Mouse (Mus musculus) MEL (cell line): ENCODE results near the gene Il4ra. TPM values are rescaled to one million over a fixed set of nuclear protein-coding genes. Genes with fewer than 3 reads are reported as not detected.

Experiments
- DNase-seq: peaks from one replicate; pipeline ENCODE4 v3.0.0; 2011; ENCODE audit warnings: low read depth, low spot score
- H3K27ac ChIP-seq: 2 replicates; pipeline ENCODE4 v1.5.1; 2012; ENCODE audit warnings: low read depth, mild to moderate bottlenecking, control low read depth, low read length, moderate library complexity; ENCODE audit not compliant: control insufficient read depth
- H3K27me3 ChIP-seq, 2 experiments: fragments of 150-350 bp in 1 of 2; sonication (generic) in 1 of 2; 2 replicates each; pipeline ENCODE4 v1.6.1; 2012; ENCODE audit warnings: low read length in 2 of 2, mild to moderate bottlenecking in 2 of 2, improper control_type of control experiment in 1 of 2, moderate library complexity in 1 of 2; ENCODE audit not compliant: insufficient read depth in 2 of 2, control insufficient read depth in 1 of 2
- H3K36me3 ChIP-seq, 2 experiments: 2 replicates each; pipeline ENCODE4 v1.6.1; 2012 to 2014; ENCODE audit warnings: low read length in 2 of 2, improper control_type of control experiment in 1 of 2, inconsistent platforms in 1 of 2, mild to moderate bottlenecking in 1 of 2; ENCODE audit not compliant: insufficient read depth in 2 of 2, control insufficient read depth in 1 of 2
- H3K4me1 ChIP-seq, 2 experiments: fragments of 150-350 bp in 1 of 2; sonication (generic) in 1 of 2; 2 replicates each; pipeline ENCODE4 v1.6.1; 2012; ENCODE audit warnings: low read length in 2 of 2, improper control_type of control experiment in 1 of 2, mild to moderate bottlenecking in 1 of 2; ENCODE audit not compliant: insufficient read depth in 2 of 2, control insufficient read depth in 1 of 2
- H3K4me3 ChIP-seq, 2 experiments: fragments of 150-350 bp in 1 of 2; sonication (generic) in 1 of 2; 2 replicates each; pipeline ENCODE4 v1.5.1; 2012; ENCODE audit warnings: low read depth in 2 of 2, low read length in 2 of 2, mild to moderate bottlenecking in 2 of 2, moderate library complexity in 2 of 2, control low read depth in 1 of 2, improper control_type of control experiment in 1 of 2; ENCODE audit not compliant: control insufficient read depth in 1 of 2, insufficient read depth in 1 of 2
- H3K79me2 ChIP-seq: 2 replicates; pipeline ENCODE4 v1.6.1; 2012; ENCODE audit warnings: mild to moderate bottlenecking, low read length, moderate library complexity; ENCODE audit not compliant: control insufficient read depth, poor library complexity, insufficient read depth
- H3K9ac ChIP-seq: 2 replicates; pipeline ENCODE4 v1.6.1; 2012; ENCODE audit warnings: low read depth, mild to moderate bottlenecking, control low read depth, low read length, moderate library complexity; ENCODE audit not compliant: control insufficient read depth, poor library complexity, severe bottlenecking
- H3K9me3 ChIP-seq: fragments of 150-350 bp; sonication (generic); replicated peaks from 2 replicates; pipeline ENCODE4 v1.6.1; 2012; ENCODE audit warnings: mild to moderate bottlenecking, low read length, improper control_type of control experiment, moderate library complexity; ENCODE audit not compliant: insufficient read depth
- BHLHE40 ChIP-seq: IDR thresholded peaks from 2 replicates; pipeline ENCODE4 v1.6.1; 2012; ENCODE audit warnings: low read depth, mild to moderate bottlenecking, inconsistent platforms, low read length, improper control_type of control experiment, borderline replicate concordance
- CHD2 ChIP-seq: IDR thresholded peaks from 2 replicates; pipeline ENCODE4 v1.6.1; 2011; ENCODE audit warnings: low read length, improper control_type of control experiment
- EP300 ChIP-seq, 2 experiments: IDR thresholded peaks; 2 replicates each; pipeline ENCODE4 v1.6.1; 2011; ENCODE audit warnings: improper control_type of control experiment in 2 of 2, low read length in 2 of 2, low read depth in 1 of 2, mild to moderate bottlenecking in 1 of 2
- ETS1 ChIP-seq: IDR thresholded peaks from 2 replicates; pipeline ENCODE4 v1.6.1; 2012; ENCODE audit warnings: low read depth, mild to moderate bottlenecking, inconsistent platforms, low read length, improper control_type of control experiment, moderate library complexity
- GATA1 ChIP-seq: IDR thresholded peaks from 2 replicates; pipeline ENCODE4 v1.6.1; 2011; ENCODE audit warnings: low read depth, low read length, improper control_type of control experiment
- HCFC1 ChIP-seq: IDR thresholded peaks from 2 replicates; pipeline ENCODE4 v1.6.1; 2012; ENCODE audit warnings: low read depth, mild to moderate bottlenecking, inconsistent platforms, low read length, improper control_type of control experiment, moderate library complexity
- MAX ChIP-seq: IDR thresholded peaks from 2 replicates; pipeline ENCODE4 v1.6.1; 2011; ENCODE audit warnings: low read length, improper control_type of control experiment
- MEF2A ChIP-seq: IDR thresholded peaks from 2 replicates; pipeline ENCODE4 v1.6.1; 2014; ENCODE audit warnings: low read depth, mild to moderate bottlenecking, inconsistent platforms, low read length, improper control_type of control experiment; ENCODE audit not compliant: poor library complexity, insufficient replicate concordance, severe bottlenecking; ENCODE audit errors: extremely low read depth
- MXI1 ChIP-seq: IDR thresholded peaks from 2 replicates; pipeline ENCODE4 v1.6.1; 2011; ENCODE audit warnings: mild to moderate bottlenecking, low read depth, low read length, improper control_type of control experiment
- MYB ChIP-seq: IDR thresholded peaks from 2 replicates; pipeline ENCODE4 v1.6.1; 2011; ENCODE audit warnings: mild to moderate bottlenecking, low read depth, low read length, improper control_type of control experiment
- MYC ChIP-seq: IDR thresholded peaks from 2 replicates; pipeline ENCODE4 v1.6.1; 2011; ENCODE audit warnings: low read depth, mild to moderate bottlenecking, low read length, improper control_type of control experiment, moderate library complexity
- NELFE ChIP-seq: IDR thresholded peaks from 2 replicates; pipeline ENCODE4 v1.6.1; 2011; ENCODE audit warnings: low read depth, low read length, improper control_type of control experiment
- NRF1 ChIP-seq: IDR thresholded peaks from 2 replicates; pipeline ENCODE4 v1.6.1; 2014; ENCODE audit warnings: low read depth, mild to moderate bottlenecking, inconsistent platforms, low read length, improper control_type of control experiment, moderate library complexity; ENCODE audit not compliant: poor library complexity, insufficient read depth, severe bottlenecking
- POLR2AphosphoS2 ChIP-seq: IDR thresholded peaks from 2 replicates; pipeline ENCODE4 v1.6.1; 2011; ENCODE audit warnings: low read length, improper control_type of control experiment
- POLR2AphosphoS5 ChIP-seq: IDR thresholded peaks from 2 replicates; pipeline ENCODE4 v1.6.1; 2012; ENCODE audit warnings: low read depth, borderline replicate concordance, mild to moderate bottlenecking, inconsistent platforms, low read length, moderate library complexity, mixed read lengths
- RAD21 ChIP-seq: IDR thresholded peaks from 2 replicates; pipeline ENCODE4 v1.6.1; 2011; ENCODE audit warnings: mild to moderate bottlenecking, low read depth, low read length, improper control_type of control experiment
- RCOR1 ChIP-seq: IDR thresholded peaks from 2 replicates; pipeline ENCODE4 v1.6.1; 2012; ENCODE audit warnings: low read depth, mild to moderate bottlenecking, inconsistent platforms, low read length, improper control_type of control experiment
- SIN3A ChIP-seq: IDR thresholded peaks from 2 replicates; pipeline ENCODE4 v1.6.1; 2012; ENCODE audit warnings: low read length, improper control_type of control experiment, inconsistent platforms
- SMC3 ChIP-seq: IDR thresholded peaks from 2 replicates; pipeline ENCODE4 v1.6.1; 2011; ENCODE audit warnings: low read depth, low read length, improper control_type of control experiment
- TBP ChIP-seq: IDR thresholded peaks from 2 replicates; pipeline ENCODE4 v1.8.0; 2011; ENCODE audit warnings: low read depth, low read length, improper control_type of control experiment
- TCF12 ChIP-seq: IDR thresholded peaks from 2 replicates; pipeline ENCODE4 v1.6.1; 2014; ENCODE audit warnings: low read depth, mild to moderate bottlenecking, inconsistent platforms, low read length, improper control_type of control experiment, moderate library complexity
- UBTF ChIP-seq: IDR thresholded peaks from 2 replicates; pipeline ENCODE4 v1.6.1; 2012; ENCODE audit warnings: low read depth, mild to moderate bottlenecking, inconsistent platforms, low read length, improper control_type of control experiment, moderate library complexity, borderline replicate concordance; ENCODE audit not compliant: insufficient read depth
- USF2 ChIP-seq, 2 experiments: IDR thresholded peaks; 2 replicates each; pipeline ENCODE4 v1.6.1; 2011 to 2012; ENCODE audit warnings: improper control_type of control experiment in 2 of 2, low read length in 2 of 2, borderline replicate concordance in 1 of 2, inconsistent platforms in 1 of 2, low read depth in 1 of 2, mild to moderate bottlenecking in 1 of 2; ENCODE audit not compliant: insufficient read depth in 1 of 2
- ZNF384 ChIP-seq: IDR thresholded peaks from 2 replicates; pipeline ENCODE4 v1.6.1; 2012; ENCODE audit warnings: low read depth, mild to moderate bottlenecking, inconsistent platforms, low read length, improper control_type of control experiment
- polyA plus RNA-seq, 2 experiments: library from polyadenylated mRNA; stranded (reverse) in 1 of 2; unstranded in 1 of 2; fragments of >175 nt in 1 of 2; fragments of >200 nt in 1 of 2; gene quantifications; 2 replicates each; pipeline versions ENCODE4 v1.2.1 to v1.2.4; 2012; ENCODE audit warnings: low replicate concordance in 2 of 2, low read depth in 1 of 2; ENCODE audit not compliant: insufficient read length in 2 of 2, insufficient read depth in 1 of 2, missing spikeins in 1 of 2
- total RNA-seq: library from RNA; depleted of rRNA; stranded (reverse); fragments of 300-350 nt; gene quantifications from 2 replicates; pipeline ENCODE4 v1.2.3, GENCODE M21; 2012

Gene Il4ra
- total and polyA plus RNA-seq, 3 experiments: 3.6 to 5.0 TPM; not detected in 1

DNA sequence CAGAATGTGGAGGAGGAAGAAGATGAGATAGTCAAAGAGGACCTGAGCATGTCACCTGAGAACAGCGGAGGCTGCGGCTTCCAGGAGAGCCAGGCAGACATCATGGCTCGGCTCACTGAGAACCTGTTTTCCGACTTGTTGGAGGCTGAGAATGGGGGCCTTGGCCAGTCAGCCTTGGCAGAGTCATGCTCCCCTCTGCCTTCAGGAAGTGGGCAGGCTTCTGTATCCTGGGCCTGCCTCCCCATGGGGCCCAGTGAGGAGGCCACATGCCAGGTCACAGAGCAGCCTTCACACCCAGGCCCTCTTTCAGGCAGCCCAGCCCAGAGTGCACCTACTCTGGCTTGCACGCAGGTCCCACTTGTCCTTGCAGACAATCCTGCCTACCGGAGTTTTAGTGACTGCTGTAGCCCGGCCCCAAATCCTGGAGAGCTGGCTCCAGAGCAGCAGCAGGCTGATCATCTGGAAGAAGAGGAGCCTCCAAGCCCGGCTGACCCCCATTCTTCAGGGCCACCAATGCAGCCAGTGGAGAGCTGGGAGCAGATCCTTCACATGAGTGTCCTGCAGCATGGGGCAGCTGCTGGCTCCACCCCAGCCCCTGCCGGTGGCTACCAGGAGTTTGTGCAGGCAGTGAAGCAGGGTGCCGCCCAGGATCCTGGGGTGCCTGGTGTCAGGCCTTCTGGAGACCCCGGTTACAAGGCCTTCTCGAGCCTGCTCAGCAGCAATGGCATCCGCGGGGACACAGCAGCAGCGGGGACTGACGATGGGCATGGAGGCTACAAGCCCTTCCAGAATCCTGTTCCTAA lies 24.0 kb downstream of the Il4ra start:
- TF ChIP-seq RCOR1 (no peak), ZNF384 (no peak), BHLHE40 (no peak), SMC3 (no peak), POLR2AphosphoS2 (no peak), MYB (no peak), RAD21 (no peak), EP300 (IDR thresholded peaks at IDR 0.05; ENCODE audit: low read depth in 1 of 2, low read length in 2 of 2) (no peak), GATA1 (no peak), MYC (no peak), UBTF (no peak), NELFE (no peak), HCFC1 (no peak), NRF1 (no peak), USF2 (IDR thresholded peaks at IDR 0.05; ENCODE audit: borderline replicate concordance in 1 of 2, insufficient read depth in 1 of 2, low read depth in 1 of 2, low read length in 2 of 2) (no peak), TBP (no peak), CHD2 (no peak), POLR2AphosphoS5 (no peak), MEF2A (no peak)
- TF ChIP-seq, all 39 proteins: peak for 0

GRCm38 (mm10) chr7:125576982-125577381 lies 25.1 kb downstream of the Il4ra start:
- no peaks in the 10 kb centered on the region; a peak in 1 of 4 replicates for H3K4me1 ChIP-seq
- no peak overlapping the region for H3K27ac ChIP-seq
- no peaks in the 10 kb centered on the region for H3K79me2 ChIP-seq

More for the DNA sequence above, 24.0 kb downstream of the Il4ra start:
- no peak overlapping the region for H3K9ac ChIP-seq
- H3K4me3 ChIP-seq: no peak overlapping the region
- H3K27me3 ChIP-seq: no peaks in the 10 kb centered on the region
- no peaks in the 10 kb centered on the region for H3K4me1 ChIP-seq
- H3K36me3 ChIP-seq: no peaks in the 10 kb centered on the region
- H3K27ac ChIP-seq: no peak overlapping the region
- DNase-seq: no peak
- H3K79me2 ChIP-seq: no peaks in the 10 kb centered on the region
- H3K9me3 ChIP-seq: no peaks in the 10 kb centered on the region

More at GRCm38 (mm10) chr7:125576982-125577381, 25.1 kb downstream of the Il4ra start:
- H3K9ac ChIP-seq: no peak overlapping the region
- no peak for TF ChIP-seq TCF12
- no peak for TF ChIP-seq ETS1
- no peak for TF ChIP-seq MXI1
- TF ChIP-seq MYB: no peak
- no peak for TF ChIP-seq TBP
- TF ChIP-seq BHLHE40: no peak
- TF ChIP-seq SIN3A: no peak
- no peak for TF ChIP-seq POLR2AphosphoS5
- TF ChIP-seq MAX: no peak
- H3K4me3 ChIP-seq: no peak overlapping the region
- no peaks in the 10 kb centered on the region for H3K36me3 ChIP-seq
- no peak for DNase-seq
- H3K27me3 ChIP-seq: no peaks in the 10 kb centered on the region
- H3K9me3 ChIP-seq: no peaks in the 10 kb centered on the region
